Mouse (Mus musculus) layer of hippocampus, adult 9-11 months (tissue): ENCODE results near the gene Casq1.
"Not testable (repeated sequence)": the region's sequence is repeated elsewhere in the genome, so short reads cannot be mapped to it uniquely, and the experiment has no call there.

Experiments used
- DNase-seq: peaks from one replicate; pipeline ENCODE4 v3.0.0; 2022

Casq1 gene

GRCm38 (mm10) chr1:172219451-172220406 is at the start of gene Casq1:
TSS of gene Casq1 (minus strand) at chr1:172219868.
- no peak for DNase-seq

DNA sequence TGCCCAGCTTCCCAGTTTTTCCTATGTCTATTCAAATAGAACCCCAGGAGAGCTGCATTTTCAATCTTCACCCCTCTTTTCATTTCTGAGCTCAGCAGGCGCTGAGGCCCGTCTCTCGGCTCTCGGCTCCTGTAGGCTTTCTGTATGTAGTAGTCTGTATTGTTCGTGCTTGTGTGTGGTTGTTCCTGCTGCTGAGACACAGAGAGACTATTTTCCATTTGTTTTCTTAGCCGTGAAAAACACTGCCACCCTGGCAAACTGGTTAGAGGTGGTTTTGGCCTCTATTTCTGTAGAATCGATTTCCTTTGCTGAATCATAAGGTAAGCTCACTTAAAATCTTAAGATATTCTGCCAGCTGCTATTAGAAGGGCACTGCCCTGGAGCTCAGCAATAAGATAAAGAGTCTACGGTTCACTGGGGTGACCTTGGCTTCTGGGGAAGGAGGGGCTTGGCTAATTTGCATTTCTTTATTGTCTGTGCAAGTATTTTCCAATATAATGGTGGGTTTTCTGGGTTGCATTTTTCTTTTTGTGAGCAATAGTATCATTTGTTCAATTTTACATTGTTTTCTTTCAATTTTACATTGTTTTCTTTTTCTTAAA is 41.9 kb upstream of the Casq1 start, which contains the start of gene Igsf8:
Gene Igsf8, plus strand, starts transcription at position 165 of the 602 bp plus-strand sequence.
- no peak for DNase-seq

GRCm38 (mm10) chr1:172258314-172258713 is 38.6 kb upstream of the Casq1 start, which contains the start of gene Atp1a4:
TSS of gene Atp1a4 (minus strand) at chr1:172258414.
- no peak for DNase-seq

- DNase-seq = no peak
Observed at GRCm38 (mm10) chr1:172247679-172248078, 28.0 kb upstream of the Casq1 start.

DNA sequence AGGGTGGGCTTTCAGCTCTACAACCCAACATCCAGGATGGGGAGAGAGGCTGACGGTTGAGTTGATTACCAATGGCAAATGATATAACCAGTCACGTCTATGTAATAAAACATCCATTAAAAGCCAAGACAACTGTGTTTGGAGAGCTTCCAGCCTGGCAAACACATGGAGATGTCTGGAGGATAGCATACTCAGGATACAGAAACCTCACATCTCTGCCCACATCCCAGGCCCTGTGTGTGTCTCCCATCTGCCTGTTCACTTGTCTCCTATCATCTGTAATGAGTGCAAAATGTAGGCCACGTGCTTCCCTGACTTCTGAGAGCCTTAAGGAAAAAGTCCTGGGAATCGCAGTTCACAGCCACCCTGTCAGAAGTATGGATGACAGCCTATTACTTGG is 27.5 kb upstream of the Casq1 start:
- peak; percentile 68 for DNase-seq

GRCm38 (mm10) chr1:172244645-172245044 is 25.0 kb upstream of the Casq1 start:
- not testable (repeated sequence) for DNase-seq

DNA sequence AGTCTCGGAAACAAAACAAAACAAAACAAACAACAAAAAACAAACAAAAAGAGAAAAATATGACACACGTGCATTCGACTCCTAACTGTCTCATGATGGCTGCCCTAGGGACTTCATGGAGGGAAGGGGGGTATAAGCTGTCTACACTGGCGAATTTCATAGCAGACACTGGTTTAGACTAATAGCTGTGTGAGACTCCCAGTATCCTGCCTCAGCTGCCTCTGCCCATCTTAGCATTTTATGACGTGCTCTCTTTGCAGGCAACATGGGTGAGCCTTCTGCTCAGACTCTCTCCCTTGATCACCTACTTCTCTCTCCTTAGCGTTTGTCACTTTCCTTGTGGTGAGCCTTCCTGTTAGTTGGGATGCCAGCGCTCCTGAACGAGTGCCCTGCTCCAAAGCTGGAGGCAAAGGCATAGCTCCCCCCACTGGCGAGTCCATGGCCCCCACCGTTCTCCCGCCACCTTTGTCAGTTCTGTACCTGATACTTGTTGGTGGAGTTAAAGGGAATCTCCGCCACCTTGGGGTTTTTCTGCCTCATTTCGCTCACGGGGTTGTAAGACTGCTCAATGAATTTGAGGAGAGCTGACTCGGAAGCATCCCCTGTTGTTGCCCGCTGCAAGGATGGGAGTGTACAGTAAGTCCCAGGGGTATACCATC is 24.0 kb upstream of the Casq1 start:
- DNase-seq = no peak

DNA sequence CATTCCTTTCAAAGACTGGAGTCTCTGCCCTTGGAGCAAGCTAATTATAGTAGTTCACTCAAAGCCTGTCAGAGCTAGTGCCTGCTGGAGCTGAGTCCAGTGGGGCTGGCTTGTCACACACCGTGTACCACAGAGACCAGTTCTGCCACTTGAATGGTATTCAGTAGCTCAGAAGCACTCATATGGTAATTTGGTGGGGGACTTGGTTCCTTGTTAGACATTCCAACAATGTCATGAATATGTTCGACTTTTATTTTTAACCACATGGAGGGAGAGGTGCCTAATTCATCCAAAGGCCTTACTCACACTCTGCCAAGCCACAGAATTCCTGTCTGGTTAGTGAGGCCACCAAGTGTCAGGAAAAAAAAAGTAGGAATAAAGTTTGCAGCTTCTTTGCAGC is 22.7 kb upstream of the Casq1 start:
- peak; percentile 18 for DNase-seq

- DNase-seq = no peak
Observed at GRCm38 (mm10) chr1:172240945-172241708, 21.5 kb upstream of the Casq1 start.

DNA sequence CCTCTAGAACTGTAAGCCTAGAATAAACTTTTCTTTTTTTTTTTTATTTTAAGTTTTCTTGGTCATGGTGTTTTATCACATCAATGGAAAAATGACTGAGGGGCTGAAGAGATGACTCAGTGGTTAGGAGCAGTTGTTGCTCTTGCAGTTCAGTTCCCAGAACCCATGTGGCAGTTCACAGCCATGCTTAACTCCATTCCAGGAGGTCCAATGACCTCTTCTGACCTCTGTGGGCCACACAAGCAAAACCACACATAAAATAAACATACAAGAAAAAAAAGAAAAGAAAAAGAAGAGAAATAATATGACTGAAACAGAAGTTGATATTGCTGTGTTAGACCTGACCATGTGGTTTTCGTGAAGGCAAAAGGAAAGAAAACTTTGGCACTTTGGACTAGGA is 9.5 kb upstream of the Casq1 start:
- no peak for DNase-seq

- DNase-seq = no peak
Observed at GRCm38 (mm10) chr1:172228209-172228608, 8.5 kb upstream of the Casq1 start.

GRCm38 (mm10) chr1:172221297-172222063 is 1.8 kb upstream of the Casq1 start:
- DNase-seq = no peak

GRCm38 (mm10) chr1:172220414-172220813 is 746 bp upstream of the Casq1 start:
- DNase-seq = no peak

DNA sequence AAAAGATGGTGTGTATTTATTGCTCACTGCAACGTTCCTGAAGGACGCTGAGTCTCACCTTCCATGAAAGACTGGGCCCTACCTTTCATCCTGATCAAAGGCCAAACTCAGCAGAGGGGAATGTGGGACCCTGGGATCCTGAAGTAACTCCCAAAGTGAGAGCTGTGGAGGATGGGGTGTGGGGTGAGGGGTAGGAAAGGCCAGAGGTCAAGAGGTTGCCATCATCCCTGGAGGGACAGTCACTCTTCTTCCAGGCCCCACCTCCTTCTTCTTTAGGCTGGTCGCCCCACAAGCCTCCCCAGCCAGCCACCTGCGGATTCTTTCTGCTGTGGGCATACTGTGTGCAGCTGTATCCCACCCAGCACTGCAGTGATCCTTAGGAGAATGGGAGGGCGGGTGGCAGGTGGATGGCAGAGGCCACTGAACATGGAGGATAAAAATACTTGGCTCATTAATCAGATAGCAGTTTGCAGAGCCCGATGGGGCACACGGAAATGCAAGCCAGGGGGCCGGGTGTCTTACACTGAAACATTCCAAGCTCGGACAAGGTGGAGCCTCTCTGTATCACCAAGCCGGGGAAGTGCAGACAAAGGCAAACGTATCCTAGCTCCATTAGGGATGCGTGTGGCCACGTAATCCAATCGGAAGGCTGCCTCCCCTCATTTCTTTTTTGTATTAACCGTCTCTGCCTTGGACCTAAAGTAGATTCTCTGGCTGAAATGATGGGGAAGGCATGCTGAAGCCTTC is 1.3 kb downstream of the Casq1 start:
- DNase-seq = no peak

GRCm38 (mm10) chr1:172217148-172217547 is 2.5 kb downstream of the Casq1 start:
- DNase-seq = peak; percentile 90

DNA sequence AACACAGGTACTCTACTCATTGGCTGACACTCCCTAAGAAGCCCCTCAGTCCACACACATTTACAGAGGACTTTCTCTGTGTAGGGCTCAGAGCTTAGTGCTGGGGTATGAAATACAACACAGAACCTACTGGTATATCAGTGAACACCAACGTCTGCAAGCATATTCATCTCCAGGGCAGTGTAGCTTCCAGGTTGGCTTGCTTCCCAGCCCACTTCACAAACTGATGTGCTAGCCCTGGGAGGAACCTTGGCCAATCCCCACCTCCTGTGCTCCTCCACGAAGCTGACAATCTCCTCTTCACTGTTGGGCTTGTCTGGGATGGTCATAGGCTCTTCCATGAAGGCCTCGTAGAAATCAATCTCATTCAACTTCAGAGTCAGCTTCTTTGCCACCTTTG is 4.9 kb downstream of the Casq1 start:
- DNase-seq = no peak

- no peak for DNase-seq
Observed at GRCm38 (mm10) chr1:172213771-172214170, 5.9 kb downstream of the Casq1 start.

DNA sequence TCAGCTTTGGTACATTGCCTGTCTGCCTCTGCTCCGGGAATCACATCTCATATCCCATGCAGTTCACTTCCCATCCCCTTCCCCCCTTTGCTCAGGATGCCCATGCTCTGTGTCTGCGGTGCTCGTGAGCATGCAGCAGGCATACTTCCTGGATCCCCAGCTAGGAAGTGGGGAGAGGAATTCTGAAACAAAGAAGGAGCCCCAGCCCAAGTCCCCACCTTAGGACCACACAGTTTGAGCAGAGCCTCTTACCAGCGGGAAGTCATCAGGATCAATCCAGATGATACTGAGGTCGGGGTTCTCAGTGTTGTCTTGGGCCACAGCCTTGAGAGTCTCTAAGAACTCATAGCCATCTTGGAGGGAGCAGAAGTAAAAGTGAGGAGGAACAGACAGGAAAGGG is 6.9 kb downstream of the Casq1 start:
- DNase-seq = no peak

GRCm38 (mm10) chr1:172207111-172207584 is 12.5 kb downstream of the Casq1 start:
- DNase-seq = peak; percentile 79

- DNase-seq = peak; percentile 88
Observed at GRCm38 (mm10) chr1:172206141-172206917, 13.3 kb downstream of the Casq1 start, which contains the start of gene Pea15a. TSS of gene Pea15a (minus strand) at chr1:172206804.
